Mouse (Mus musculus) T-cell, adult 2 months (primary cell): Measurements from ENCODE around the gene Ebf1.
"Not testable (repeated sequence)": the region's sequence is repeated elsewhere in the genome, so short reads cannot be mapped to it uniquely, and the experiment has no call there.

Experiments used
- DNase-seq: peaks from one replicate; pipeline ENCODE4 v3.0.0; 2022; ENCODE audit warnings: low spot score

Gene Ebf1

DNA sequence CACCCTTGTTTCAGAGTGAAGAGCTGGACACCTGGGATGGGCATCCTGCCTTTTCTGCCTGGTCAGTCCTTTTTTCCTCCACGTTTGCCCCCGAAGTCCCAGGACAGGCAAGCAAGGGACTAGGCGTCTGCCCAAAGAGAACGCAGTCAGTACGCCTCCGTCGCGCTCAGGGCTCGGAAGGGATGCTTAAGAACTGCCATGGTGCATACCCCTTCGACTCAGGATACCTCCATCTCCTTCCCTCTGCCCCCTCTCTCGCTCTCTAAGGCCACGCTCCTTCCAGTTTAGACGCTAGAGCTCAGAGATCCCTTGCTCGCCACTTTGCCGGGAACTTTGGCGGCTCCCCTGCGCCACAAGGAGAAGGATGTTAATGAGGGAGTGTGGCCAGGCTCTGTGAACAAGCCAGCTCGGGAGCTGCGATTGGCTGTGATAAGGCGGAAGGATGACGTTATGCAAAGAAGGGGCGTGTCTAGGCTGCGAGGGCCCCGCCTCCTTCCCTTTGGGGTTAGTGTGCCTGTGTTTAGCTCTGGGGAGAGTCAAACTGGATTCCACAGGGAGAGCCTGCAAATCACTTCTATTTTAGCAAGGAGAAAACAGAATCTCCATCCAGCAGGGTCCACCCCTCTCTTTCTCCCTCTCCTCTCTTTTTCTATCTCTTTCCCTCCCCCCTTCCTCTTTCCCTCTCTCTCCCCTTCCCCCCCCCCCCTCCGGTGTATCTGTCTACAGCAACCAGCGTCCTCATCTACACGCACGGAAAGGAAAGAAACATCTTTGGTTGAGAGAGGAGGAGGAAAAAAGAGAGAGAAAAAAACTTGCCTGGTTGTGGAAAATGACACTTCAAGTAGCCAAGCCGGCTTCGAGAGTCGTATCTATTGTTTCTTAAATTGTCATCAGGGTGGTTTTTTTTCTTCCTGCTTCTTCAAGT is at the start of gene Ebf1:
Ebf1 (plus strand) TSS at position 530 of the 925 bp plus-strand sequence.
- peak; percentile 65 for DNase-seq

DNA sequence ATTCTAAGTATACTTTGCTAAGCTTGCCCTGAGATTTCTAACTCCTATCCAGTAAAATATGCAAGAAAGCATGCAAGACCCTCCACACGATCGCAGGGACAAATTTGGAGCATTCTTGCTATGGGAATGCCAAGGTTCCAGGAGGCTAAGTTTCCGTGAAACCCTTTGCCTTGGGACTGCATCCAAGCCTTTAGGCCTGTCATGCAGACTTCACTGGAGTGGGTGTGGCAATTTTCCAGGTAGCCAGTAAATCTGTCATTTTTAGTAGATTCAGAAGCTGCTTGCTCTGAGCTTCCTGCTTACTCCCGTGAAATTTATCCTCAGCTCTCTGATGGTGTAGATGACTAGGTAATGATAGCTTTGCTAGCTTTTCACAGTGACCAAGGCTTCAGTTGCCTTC is 46.8 kb upstream of the Ebf1 start:
- DNase-seq, result not testable (repeated sequence)

- no peak for DNase-seq
These were observed 44.3 kb upstream of the Ebf1 start for GRCm38 (mm10) chr11:44572781-44573180.

GRCm38 (mm10) chr11:44573396-44573795 is 43.7 kb upstream of the Ebf1 start:
- DNase-seq, result no peak

DNA sequence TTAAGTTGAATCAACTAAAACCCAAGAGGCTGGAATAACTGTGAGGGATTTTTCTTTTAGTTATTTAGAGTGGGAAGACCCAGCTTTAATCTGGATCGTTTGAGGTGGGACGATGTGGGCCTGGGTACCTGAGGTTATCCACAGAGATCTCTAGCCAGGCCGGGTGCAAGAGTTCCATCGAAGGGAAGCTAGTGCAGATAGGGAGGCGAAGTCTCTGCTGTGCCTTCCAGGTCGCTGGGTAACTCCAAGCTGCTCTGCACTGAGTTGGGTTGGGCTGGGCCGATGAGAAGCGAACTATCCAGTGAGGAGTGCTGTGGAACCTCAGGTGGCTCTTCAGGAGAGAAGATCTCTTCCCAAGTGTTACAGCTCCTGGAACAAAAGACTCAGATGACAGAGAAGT is 42.7 kb upstream of the Ebf1 start:
- DNase-seq, result no peak

- peak; percentile 10 for DNase-seq
These were observed 42.3 kb upstream of the Ebf1 start for GRCm38 (mm10) chr11:44574820-44575219.

DNA sequence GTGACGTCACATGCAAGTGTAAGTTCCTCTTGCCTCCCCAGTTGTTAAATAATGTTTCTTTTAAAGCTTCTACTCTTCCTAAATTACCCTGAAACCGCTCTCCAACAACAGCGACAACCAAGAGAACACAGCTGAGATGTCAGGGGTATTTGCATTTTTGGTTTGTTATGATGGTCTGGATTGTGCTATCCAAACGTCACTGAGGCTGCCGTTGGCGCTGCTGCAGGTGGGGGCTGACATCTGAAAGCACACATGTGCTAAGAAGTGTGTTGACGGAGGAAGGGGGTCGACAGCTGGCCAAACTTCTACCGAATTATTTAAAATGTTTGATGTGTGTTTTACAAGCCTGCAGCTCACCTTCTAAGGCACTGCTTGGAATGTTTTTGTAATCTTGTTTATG is 39.2 kb upstream of the Ebf1 start:
- DNase-seq, result peak; percentile 5

GRCm38 (mm10) chr11:44581277-44581683 is 35.8 kb upstream of the Ebf1 start:
- peak; percentile 69 for DNase-seq

DNA sequence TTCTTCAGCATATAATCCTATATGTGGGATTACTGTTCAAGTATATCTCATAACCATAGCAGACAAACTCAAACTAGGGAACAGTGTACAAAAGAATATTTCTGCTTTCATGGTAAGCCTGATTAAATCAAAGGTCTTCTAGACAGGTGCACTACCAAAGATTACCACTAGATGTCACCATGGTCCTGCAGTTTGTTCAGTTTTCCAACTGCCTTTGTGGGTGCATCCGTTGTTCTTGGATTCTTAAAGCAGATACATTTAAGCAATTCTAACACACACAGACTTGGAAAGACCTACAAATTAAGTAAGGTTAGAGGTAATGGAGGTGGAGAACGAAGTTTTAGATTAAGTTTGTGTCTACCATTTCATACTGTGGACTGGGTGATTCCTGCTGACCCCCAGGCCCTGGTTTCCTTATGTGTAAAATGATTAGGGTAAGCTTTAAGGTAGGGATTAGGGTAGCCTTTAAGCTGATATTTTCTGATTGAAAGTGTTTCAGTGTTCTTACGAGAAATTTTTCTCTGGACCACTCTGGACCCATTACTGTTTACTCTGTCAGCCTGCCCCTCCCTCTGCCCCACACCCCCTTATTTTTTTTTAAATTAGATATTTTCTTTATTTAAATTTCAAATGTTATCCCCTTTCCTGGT is 30.9 kb upstream of the Ebf1 start:
- DNase-seq, result peak; percentile 67

- no peak for DNase-seq
These were observed 24.1 kb upstream of the Ebf1 start for GRCm38 (mm10) chr11:44593016-44593415.

- no peak for DNase-seq
These were observed 22.3 kb upstream of the Ebf1 start for GRCm38 (mm10) chr11:44594768-44595167.

DNA sequence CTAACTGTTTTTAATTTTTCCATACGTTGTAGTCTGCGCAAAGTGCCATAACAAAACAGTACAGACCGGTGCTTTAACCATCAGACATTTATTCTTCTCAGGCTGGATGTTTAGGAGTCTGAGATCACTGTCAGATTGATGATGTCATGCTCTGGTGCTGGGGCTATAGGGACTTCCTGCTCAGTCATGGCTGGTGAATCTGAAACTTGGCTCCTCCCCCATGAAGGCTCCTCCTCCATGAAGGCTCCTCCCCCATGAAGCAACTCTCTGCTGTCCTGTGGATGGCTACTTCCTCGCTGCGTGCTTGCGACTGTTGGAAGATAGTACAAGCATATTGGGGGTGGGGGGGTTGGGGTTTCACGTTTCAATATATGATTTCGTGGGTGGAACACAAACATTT is 10.2 kb upstream of the Ebf1 start:
- no peak for DNase-seq

DNA sequence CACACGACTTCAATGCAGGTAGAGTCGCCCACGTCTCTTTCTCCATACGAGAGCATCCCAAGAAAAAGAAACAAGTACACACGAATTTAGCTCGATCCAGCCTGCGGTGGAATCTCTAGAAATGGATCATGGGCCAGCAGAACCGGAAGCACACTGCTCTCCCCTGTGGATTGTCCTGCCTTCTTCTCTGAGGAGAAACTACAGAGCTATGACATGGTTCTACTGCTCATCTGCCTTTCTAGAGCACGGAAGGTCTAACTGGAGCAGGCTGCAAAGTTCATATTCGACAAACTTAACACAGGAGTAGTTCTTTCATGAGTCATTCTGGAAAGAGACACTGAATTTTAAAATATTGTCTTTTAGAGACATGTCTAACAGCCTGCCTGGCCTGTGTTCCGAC is 8.5 kb upstream of the Ebf1 start:
- DNase-seq, result no peak

GRCm38 (mm10) chr11:44610971-44611781 is 5.9 kb upstream of the Ebf1 start:
- DNase-seq, result peak; percentile 54

DNA sequence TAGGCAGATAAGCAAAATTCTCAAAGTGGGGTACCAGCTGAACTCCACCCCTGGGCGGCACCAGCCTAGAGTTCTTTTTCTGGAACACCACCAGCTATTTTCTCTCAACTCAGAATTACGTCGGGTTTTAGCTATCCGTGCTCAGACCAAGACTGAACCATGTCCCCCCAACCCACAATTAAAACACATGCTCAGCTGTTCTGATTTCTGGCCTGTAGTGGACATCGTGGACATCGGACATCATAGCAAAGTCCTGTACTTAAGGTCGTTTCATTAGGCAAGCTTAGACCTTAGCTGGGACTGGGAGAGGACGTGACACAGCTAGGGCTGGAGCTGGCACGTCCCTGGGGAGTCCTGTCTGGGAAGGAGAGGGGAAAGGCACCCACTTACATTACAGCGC is 5.0 kb upstream of the Ebf1 start:
- DNase-seq, result no peak

GRCm38 (mm10) chr11:44612681-44613410 is 4.3 kb upstream of the Ebf1 start:
- DNase-seq, result peak; percentile 6

GRCm38 (mm10) chr11:44613411-44614180 is 3.5 kb upstream of the Ebf1 start:
- no peak for DNase-seq

GRCm38 (mm10) chr11:44616078-44616787 is 884 bp upstream of the Ebf1 start:
- no peak for DNase-seq

DNA sequence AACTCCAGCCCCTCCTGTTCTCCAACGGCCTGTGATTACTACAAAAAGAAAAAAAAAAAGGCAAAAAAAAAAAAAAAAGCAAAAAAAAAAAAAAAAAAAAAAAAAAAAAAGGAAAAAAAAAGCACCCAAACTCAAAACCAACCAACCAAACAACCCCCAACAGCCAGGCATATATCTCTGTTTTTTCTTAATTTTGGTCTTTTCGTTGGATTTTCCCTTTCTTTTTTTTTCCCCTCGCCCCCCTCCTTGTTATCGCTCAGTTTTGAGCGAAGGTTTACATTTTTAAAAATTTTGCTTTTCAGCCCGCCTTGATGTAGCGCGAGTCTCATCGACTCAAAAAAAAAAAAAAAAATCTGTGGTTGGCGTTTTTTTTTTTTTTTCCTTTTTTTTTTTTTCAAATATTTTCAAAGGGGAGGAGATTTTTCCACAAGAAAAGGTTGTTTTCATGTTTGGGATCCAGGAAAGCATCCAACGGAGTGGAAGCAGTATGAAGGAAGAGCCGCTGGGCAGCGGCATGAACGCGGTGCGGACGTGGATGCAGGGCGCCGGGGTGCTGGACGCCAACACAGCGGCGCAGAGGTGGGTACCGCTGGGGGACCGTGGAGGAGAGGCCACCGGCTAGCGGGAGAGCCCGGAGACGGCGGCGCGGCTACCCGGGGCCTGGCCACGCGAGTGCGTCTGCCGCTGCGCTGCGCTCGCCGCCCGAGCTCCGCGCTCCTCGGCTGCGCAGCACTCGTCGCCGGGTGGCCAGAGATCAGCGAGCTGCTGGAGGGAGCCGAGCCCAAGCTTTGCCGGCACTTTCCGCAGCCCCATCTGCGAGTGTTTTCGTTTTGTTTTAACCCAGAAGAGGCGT is 843 bp downstream of the Ebf1 start:
- DNase-seq, result no peak
